Mouse (Mus musculus): ENCODE data around the gene Gm10295.

Gm10295 gene

DNA sequence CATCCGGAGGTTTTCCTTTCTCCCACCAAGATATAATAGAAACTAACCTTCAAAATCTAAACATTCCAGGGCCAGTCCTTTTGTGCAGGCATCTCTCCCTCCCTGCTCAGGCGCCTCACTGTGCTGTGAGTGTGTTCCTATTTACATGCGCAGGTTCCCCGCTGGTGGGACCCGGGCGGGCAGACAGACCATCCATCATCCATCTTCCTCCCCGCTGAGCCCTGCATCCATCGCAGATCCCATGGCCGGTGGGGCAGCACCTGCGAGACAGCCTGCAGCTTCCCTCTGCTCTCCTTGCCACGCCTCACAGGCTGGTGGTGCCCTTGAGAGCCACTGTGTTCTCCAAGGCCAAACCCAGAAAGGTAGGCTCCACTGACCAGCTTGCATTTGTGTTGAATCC is at the start of gene Gm10295:
TSS of gene Gm10295 (minus strand) at position 122 of the 400 bp plus-strand sequence.
- no peak for DNase-seq (ENCODE audit: low spot score in 2 of 2)

- no peak for DNase-seq (ENCODE audit: low spot score in 2 of 2)
These were observed 49.7 kb upstream of the Gm10295 start for GRCm38 (mm10) chr7:71401032-71401431.

DNA sequence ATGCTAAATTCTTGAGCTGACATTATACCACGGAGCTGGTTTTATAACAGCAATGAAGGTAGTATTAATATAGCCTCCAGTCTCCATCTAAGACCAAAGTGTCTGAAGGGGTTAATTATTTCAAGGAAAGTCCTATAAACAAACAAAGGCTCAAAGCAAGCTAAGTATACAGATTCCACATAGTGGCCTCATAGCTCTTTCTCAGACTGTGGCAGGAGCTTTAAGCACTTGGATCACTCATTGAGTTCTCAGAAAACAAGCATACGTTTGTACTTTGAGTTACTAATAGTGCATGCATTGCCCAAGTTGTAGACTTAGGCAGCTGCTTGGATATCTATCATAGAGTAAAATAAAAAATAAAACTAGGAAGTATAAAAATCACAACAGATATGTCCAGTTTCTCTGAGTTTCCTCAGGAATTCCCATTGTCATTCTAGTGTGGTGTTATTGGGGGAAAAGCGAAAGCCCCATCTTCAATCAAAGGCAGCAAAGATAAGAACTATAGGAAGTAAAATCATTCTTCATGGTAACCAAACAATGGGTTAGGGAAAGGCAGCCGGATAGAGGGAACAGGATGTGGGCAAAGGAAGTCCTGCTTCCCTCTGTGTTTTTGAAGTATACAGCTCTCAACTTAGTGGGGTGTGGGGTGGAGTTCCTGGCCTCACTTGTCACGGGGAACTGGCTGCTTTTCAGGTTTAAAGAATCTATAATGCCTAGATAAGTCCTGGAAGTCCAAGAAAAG is 48.8 kb upstream of the Gm10295 start:
- no peak for DNase-seq (ENCODE audit: low spot score in 2 of 2)

GRCm38 (mm10) chr7:71398959-71399756 is 47.9 kb upstream of the Gm10295 start:
- no peak for DNase-seq (ENCODE audit: low spot score in 2 of 2)

DNA sequence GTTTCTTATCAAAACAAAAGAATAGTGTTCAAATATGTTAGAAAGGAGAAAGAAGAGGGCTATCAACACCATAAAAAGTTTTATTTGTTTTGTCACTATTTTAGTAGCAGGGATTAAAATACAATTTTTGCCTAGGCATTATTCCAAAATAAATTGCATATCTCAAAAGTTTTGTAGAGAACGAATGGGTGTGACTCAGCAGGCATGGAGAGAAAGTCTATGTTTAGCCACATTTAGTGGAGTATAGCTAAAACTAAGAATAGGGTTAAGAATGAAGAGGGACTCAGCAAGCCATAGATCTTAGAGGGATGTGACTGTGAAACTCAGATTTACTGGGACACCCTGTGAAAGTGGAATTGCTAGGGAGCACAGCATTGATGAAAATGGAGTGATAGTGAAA is 47.1 kb upstream of the Gm10295 start:
- DNase-seq (ENCODE audit: low spot score in 2 of 2) = no peak

GRCm38 (mm10) chr7:71392795-71393341 is 41.6 kb upstream of the Gm10295 start:
- DNase-seq (ENCODE audit: low spot score in 2 of 2) = no peak

DNA sequence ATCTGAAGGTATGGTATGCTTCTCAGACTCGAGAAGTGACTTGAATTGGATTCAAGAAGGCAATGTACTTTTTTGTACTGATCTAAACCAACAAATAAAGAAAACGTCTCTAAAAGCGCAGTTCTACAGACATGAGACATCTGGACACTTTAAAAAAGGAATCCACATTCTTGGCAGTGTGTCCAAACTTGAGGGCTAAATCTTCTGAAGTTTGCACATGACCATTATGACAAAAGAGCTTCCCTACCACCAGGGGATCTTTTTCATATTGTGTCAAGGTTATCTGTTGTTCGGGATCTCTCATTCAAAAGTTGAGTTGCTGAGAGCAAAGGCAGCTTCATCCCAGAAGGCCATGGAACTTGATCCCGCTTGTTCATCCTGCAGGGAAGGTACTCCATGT is 40.0 kb upstream of the Gm10295 start:
- no peak for DNase-seq (ENCODE audit: low spot score in 2 of 2)

GRCm38 (mm10) chr7:71390291-71390690 is 39.0 kb upstream of the Gm10295 start:
- no peak for DNase-seq (ENCODE audit: low spot score in 2 of 2)

DNA sequence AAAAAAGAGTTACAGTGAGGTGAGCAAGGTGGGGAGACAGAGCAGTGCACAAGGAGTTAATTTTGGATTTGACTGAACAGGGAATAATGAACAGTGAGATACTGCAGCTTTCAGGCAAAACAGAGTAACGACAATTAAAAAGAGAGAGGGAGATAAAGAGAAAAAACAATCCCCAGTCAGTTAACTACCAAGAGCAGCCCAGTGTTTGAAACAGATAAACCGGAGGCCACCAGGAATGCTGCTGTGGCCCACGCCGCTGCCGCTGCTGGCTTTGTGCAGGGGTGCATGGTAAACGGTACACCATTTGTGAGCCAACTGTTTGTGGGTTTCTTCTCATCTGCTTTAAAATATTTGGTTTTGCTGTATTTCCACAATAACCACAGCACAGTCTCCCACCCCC is 34.8 kb upstream of the Gm10295 start:
- no peak for DNase-seq (ENCODE audit: low spot score in 2 of 2)

DNA sequence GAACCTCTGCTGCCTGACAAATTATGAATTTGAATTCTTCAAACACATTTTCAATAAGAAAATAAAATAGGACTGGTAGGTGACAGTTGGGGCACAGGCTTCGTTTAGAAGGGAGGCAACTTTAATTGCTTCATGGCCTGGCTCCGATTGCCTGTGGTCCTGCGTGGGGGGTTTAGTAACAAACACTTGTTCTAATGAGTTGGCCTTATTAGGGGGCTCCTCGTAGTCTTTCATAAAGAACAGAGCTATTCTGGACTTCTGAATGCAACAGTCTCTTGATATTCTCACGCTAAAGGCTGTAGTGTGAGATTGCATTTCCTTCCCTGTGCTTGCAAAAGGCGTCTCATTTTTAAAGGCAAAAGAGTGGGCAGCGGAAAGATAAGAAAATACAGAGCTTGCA is 33.6 kb upstream of the Gm10295 start:
- DNase-seq (ENCODE audit: low spot score in 2 of 2) = no peak

DNA sequence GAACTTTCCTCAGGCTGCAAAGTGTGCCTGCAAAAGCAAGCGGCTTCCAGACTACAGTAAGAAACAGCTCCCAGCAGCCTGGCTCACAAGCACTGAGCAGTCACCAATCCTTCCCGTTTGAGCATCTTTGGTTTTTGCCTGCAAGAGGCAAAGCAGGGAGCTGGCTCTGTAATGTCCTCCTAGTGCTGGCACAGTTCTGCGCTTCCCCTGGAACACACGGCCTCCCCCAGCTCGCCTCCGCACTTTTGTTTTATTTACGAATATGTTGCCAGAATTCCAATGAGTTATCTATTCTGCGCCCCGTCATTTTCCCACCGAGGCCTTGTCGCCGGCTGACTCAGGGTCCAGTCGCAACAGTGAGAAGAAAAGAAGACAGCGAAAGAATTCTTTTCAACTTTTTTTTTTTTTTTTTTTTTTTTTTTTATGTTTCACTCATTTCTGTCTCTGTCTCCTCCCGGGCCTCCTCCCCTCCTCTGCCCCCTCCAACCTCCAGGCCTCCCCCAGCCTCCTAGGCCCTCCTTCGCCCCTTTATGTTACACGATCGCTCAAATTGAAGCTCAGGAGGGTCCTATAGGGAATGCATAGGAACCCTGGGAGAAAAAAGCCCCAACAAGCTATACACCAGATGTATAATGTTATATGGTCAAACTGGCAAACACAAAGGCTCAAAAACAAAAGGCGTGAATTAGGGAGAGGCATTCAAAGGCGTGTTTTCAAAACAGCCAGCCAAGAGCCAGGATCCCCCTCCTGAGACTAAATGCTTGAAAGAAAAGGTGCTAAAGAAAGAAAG is 32.3 kb upstream of the Gm10295 start:
- no peak for DNase-seq (ENCODE audit: low spot score in 2 of 2)

DNA sequence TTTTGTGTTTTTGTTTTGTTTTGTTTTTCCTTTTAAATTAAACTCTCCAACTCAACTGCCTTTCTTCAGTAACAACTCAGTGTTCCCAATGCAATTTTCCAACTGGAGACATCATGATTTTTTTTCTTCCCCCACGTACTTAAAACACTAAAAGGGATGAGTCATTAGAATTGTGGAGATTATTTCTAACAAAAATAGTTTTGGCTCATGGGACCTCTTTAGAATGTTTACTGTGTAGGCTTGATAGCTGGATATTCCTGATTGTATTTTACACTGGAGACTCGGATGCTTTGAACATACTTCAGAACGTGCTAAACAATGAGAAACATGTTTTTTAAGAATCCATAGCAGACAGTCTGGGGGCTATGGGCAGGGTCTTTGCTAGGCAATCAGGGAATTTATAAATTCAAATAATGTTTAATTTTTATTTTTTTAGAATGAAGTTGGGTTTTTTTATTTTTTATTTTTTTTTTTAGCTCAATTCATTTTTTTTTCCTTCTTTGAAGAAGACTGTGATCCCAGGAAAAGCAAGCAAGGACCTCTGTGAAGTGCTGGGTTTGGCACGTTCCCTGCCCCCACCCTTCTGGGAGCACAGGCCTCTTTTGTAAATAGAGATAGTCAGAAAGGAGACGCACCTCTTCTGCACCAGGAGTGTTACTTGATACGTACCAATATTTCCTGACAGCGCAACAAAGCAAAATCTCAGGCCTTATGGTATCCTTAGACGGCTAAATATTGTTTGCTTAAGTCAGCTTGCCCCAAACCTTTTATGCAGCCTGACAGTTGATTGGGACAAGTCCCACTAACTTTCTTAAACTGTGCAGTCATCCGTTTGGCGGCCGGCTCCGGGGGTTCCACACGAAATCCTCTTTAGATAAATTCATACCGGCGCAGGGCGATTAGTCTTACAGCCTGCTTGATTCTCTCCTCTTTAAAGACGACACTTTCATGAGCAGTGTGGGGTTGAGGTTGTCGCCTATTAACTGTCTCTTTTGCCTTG is 28.8 kb upstream of the Gm10295 start:
- DNase-seq (ENCODE audit: low spot score in 2 of 2) = no peak

GRCm38 (mm10) chr7:71378812-71379760 is 27.8 kb upstream of the Gm10295 start:
- DNase-seq (ENCODE audit: low spot score in 2 of 2) = peak in 1 of 2 experiments; percentile 14

- DNase-seq (ENCODE audit: low spot score in 2 of 2) = no peak
These were observed 26.7 kb upstream of the Gm10295 start for GRCm38 (mm10) chr7:71377983-71378382.

DNA sequence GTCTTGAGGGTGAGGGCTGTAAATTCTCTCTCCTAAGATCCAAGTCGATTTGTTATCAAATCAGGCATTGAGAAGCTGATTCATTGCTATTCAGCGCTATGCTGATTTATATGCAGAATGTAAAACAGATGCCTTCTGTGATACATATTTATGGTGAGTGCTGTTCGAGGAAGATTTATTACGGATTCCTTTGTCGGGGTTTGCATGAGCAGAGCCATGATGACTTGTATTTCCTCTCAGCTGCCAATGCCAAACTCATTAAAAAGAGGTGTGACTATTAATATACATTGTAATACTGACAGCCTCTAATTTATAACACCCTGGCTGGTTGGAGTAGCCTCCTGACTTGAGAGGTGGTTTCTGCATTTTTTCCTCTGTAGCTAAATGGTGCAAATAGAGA is 22.8 kb upstream of the Gm10295 start:
- no peak for DNase-seq (ENCODE audit: low spot score in 2 of 2)

DNA sequence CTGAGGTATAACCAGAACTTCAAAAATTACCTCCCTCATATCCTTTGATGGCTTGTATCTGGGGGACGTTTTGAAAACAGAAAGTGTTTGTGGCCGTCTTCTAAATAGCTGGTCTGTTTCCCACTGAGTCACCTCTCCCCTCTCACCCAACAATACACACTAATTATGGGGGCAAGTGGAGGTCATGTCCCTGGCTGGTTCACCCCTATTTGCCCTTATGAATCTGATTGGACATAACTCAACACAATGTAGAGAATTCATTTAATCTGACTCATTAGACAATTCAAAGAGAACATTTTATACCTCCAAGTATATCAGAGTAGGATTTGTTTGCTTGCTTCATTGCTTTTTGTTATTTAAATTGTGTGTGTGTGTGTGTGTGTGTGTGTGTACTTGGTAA is 20.6 kb upstream of the Gm10295 start:
- DNase-seq (ENCODE audit: low spot score in 2 of 2) = no peak

GRCm38 (mm10) chr7:71370746-71371145 is 19.5 kb upstream of the Gm10295 start:
- DNase-seq (ENCODE audit: low spot score in 2 of 2) = no peak

DNA sequence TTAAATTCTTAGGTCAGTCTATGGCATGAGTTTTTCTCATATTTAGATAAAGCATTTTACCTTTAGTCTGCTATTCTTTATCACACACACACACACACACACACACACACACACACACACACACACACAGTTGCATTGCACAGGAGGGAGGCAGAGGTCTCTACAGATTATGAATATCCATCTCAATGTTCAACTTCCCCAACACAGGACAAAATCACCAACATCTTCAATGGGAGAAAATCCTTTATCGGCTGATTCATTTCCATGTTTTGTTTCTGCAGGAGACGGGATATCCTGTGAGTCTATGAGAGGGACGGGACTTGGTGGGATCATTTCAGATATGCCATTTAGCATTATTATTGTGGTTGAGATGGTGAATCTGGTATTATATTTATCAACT is 18.8 kb upstream of the Gm10295 start:
- no peak for DNase-seq (ENCODE audit: low spot score in 2 of 2)

GRCm38 (mm10) chr7:71368543-71369181 is 17.4 kb upstream of the Gm10295 start:
- no peak for DNase-seq (ENCODE audit: low spot score in 2 of 2)
